Mouse (Mus musculus) lung, postnatal 10 days (tissue): ENCODE data around the gene Ptpro.
A peak's percentile ranks its signal among the peaks of the same experiment; 100 is the strongest.

Experiments
- DNase-seq: peaks from one replicate; pipeline ENCODE4 v3.0.0; 2021

Ptpro gene

GRCm38 (mm10) chr6:137252194-137252886, at the start of gene Ptpro:
Gene Ptpro, plus strand, starts transcription at chr6:137252319.
- peak; percentile 9 for DNase-seq

- no peak for DNase-seq
Measured at GRCm38 (mm10) chr6:137202661-137203060, 49.5 kb upstream of the Ptpro start.

- DNase-seq, result peak; percentile 45
Measured at GRCm38 (mm10) chr6:137205662-137206400, 46.3 kb upstream of the Ptpro start.

GRCm38 (mm10) chr6:137207126-137207525, 45.0 kb upstream of the Ptpro start:
- no peak for DNase-seq

- DNase-seq, result peak; percentile 62
Measured at GRCm38 (mm10) chr6:137209992-137210391, 42.1 kb upstream of the Ptpro start.

- DNase-seq, result no peak
Measured at GRCm38 (mm10) chr6:137210991-137211390, 41.1 kb upstream of the Ptpro start.

GRCm38 (mm10) chr6:137211441-137211840, 40.7 kb upstream of the Ptpro start:
- DNase-seq, result no peak

GRCm38 (mm10) chr6:137217841-137218463, 34.2 kb upstream of the Ptpro start:
- DNase-seq, result no peak

- no peak for DNase-seq
Measured at GRCm38 (mm10) chr6:137252887-137253242, 746 bp downstream of the Ptpro start.

- DNase-seq, result no peak
Measured at GRCm38 (mm10) chr6:137253415-137253814, 1.3 kb downstream of the Ptpro start.

GRCm38 (mm10) chr6:137261033-137261432, 8.9 kb downstream of the Ptpro start:
- no peak for DNase-seq

GRCm38 (mm10) chr6:137262087-137262486, 10.0 kb downstream of the Ptpro start:
- DNase-seq, result no peak

GRCm38 (mm10) chr6:137268019-137268418, 15.9 kb downstream of the Ptpro start:
- DNase-seq, result no peak

GRCm38 (mm10) chr6:137268592-137268991, 16.5 kb downstream of the Ptpro start:
- no peak for DNase-seq

- no peak for DNase-seq
Measured at GRCm38 (mm10) chr6:137272513-137272912, 20.4 kb downstream of the Ptpro start.

- no peak for DNase-seq
Measured at GRCm38 (mm10) chr6:137277587-137277994, 25.5 kb downstream of the Ptpro start.

GRCm38 (mm10) chr6:137279576-137279975, 27.5 kb downstream of the Ptpro start:
- no peak for DNase-seq

GRCm38 (mm10) chr6:137281541-137282049, 29.5 kb downstream of the Ptpro start:
- no peak for DNase-seq

- no peak for DNase-seq
Measured at GRCm38 (mm10) chr6:137282050-137282449, 29.9 kb downstream of the Ptpro start.

GRCm38 (mm10) chr6:137286376-137286775, 34.3 kb downstream of the Ptpro start:
- DNase-seq, result no peak

GRCm38 (mm10) chr6:137287788-137288187, 35.7 kb downstream of the Ptpro start:
- no peak for DNase-seq

- DNase-seq, result no peak
Measured at GRCm38 (mm10) chr6:137288264-137288663, 36.1 kb downstream of the Ptpro start.

- no peak for DNase-seq
Measured at GRCm38 (mm10) chr6:137292421-137292820, 40.3 kb downstream of the Ptpro start.
